Mouse (Mus musculus) limb, embryonic 12.5 days (tissue): Measurements from ENCODE around the gene Chat. TPM values are rescaled to one million over a fixed set of nuclear protein-coding genes. Genes with fewer than 3 reads are reported as not detected.
A peak's percentile ranks its signal among the peaks of the same experiment; 100 is the strongest.

Source experiments
- ATAC-seq: fragments of 200-750 bp; cut with Nextera tagmentation; 2 replicates; pipeline ENCODE4 v1.8.0; 2017; ENCODE audit warnings: low read depth, moderate TSS enrichment; ENCODE audit not compliant: insufficient number of reproducible peaks, insufficient read depth, low FRiP score, low TSS enrichment
- H3K27ac ChIP-seq: fragments of 300-500 bp; sonication (generic); 2 replicates; pipeline ENCODE4 v1.5.1; 2016; ENCODE audit warnings: mild to moderate bottlenecking, moderate library complexity
- H3K27me3 ChIP-seq: fragments of 300-500 bp; sonication (generic); 2 replicates; pipeline ENCODE4 v1.6.1; 2016; ENCODE audit warnings: mild to moderate bottlenecking, moderate library complexity
- H3K36me3 ChIP-seq: fragments of 300-500 bp; sonication (generic); 2 replicates; pipeline ENCODE4 v1.6.1; 2016; ENCODE audit warnings: mild to moderate bottlenecking, moderate library complexity
- H3K4me1 ChIP-seq: fragments of 300-500 bp; sonication (generic); replicated peaks from 2 replicates; pipeline ENCODE4 v1.6.1; 2016
- H3K4me2 ChIP-seq: fragments of 300-500 bp; sonication (generic); 2 replicates; pipeline ENCODE4 v1.6.1; 2016; ENCODE audit warnings: mild to moderate bottlenecking, moderate library complexity
- H3K4me3 ChIP-seq: fragments of 300-500 bp; sonication (generic); replicated peaks from 2 replicates; pipeline ENCODE4 v1.5.1; 2016; ENCODE audit warnings: mild to moderate bottlenecking
- H3K9ac ChIP-seq: fragments of 300-500 bp; sonication (generic); replicated peaks from 2 replicates; pipeline ENCODE4 v1.6.1; 2016; ENCODE audit warnings: mild to moderate bottlenecking, moderate library complexity
- H3K9me3 ChIP-seq: fragments of 300-500 bp; sonication (generic); 2 replicates; pipeline ENCODE4 v1.6.1; 2016; ENCODE audit warnings: mild to moderate bottlenecking, moderate library complexity
- WGBS: fragments of 180-500 bp; shearing (Covaris S2); methylation state at CpG from one replicate; pipeline ENCODE4 v1.1.7; 2016; 5-methylcytosine and 5-hydroxymethylcytosine counted together
- polyA plus RNA-seq: library from polyadenylated mRNA; unstranded; fragments of >200 nt; fragmentation: Nextera tagmentation; extraction: Ambion mirVana; gene quantifications from 2 replicates; pipeline ENCODE4 v1.2.1, GENCODE M21; 2016

Gene Chat
- polyA plus RNA-seq, 1 experiment from 2014 or later, result not detected

- no peaks in the 10 kb centered on the region for H3K27me3 ChIP-seq
- peak within 1 kb of the TSS; percentile 23 for H3K4me2 ChIP-seq
- H3K4me1 ChIP-seq, result peaks cover 5% of the 10 kb centered on the region; the same call in 1 of the 2 replicates
- no peak within 1 kb of the TSS for H3K4me3 ChIP-seq
- H3K9me3 ChIP-seq, result no peaks in the 10 kb centered on the region
- 2% methylated on average over 13 of the region's 13 CpGs for WGBS
- H3K36me3 ChIP-seq, result no peaks in the 10 kb centered on the region
- no peak within 1 kb of the TSS for H3K9ac ChIP-seq
- ATAC-seq, result peak; percentile 85
- H3K27ac ChIP-seq, result no peak within 1 kb of the TSS
Observed at GRCm38 (mm10) chr14:32388196-32388595, 77.6 kb downstream of the Chat start, which contains the start of gene 1700024G13Rik. 1700024G13Rik (minus strand) TSS chr14:32388391.

- 34% methylated on average over 15 of the region's 15 CpGs for WGBS
- Histone ChIP-seq H3K4me2 (no peak overlapping the region; the same call in 1 of the 2 replicates), H3K27me3 (peaks cover 33% of the 10 kb centered on the region), H3K4me3 (no peak overlapping the region), H3K9me3 (no peaks in the 10 kb centered on the region), H3K36me3 (no peaks in the 10 kb centered on the region), H3K27ac (no peak overlapping the region), H3K4me1 (peaks cover 20% of the 10 kb centered on the region), H3K9ac (no peak overlapping the region)
- no peak for ATAC-seq
Observed at GRCm38 (mm10) chr14:32381619-32382018, 84.2 kb downstream of the Chat start.

- Histone ChIP-seq H3K36me3 (no peaks in the 10 kb centered on the region), H3K9me3 (no peaks in the 10 kb centered on the region)
- WGBS, result 6% methylated on average over 7 of the region's 7 CpGs
Observed at GRCm38 (mm10) chr14:32381066-32381465, 84.7 kb downstream of the Chat start.

GRCm38 (mm10) chr14:32380099-32380480 is 85.7 kb downstream of the Chat start:
- no peak for ATAC-seq
- Histone ChIP-seq H3K27ac (no peak overlapping the region), H3K4me1 (peaks cover 23% of the 10 kb centered on the region), H3K36me3 (no peaks in the 10 kb centered on the region), H3K4me2 (no peak overlapping the region), H3K4me3 (no peak overlapping the region), H3K27me3 (peaks cover 33% of the 10 kb centered on the region), H3K9me3 (no peaks in the 10 kb centered on the region), H3K9ac (no peak overlapping the region)
- 36% methylated on average over 3 of the region's 3 CpGs for WGBS

More at GRCm38 (mm10) chr14:32381066-32381465, 84.7 kb downstream of the Chat start:
- H3K27ac ChIP-seq, result no peak overlapping the region
- no peak overlapping the region for H3K4me2 ChIP-seq
- H3K4me3 ChIP-seq, result no peak overlapping the region
- peaks cover 22% of the 10 kb centered on the region for H3K4me1 ChIP-seq
- ATAC-seq, result no peak
- H3K9ac ChIP-seq, result no peak overlapping the region
- peaks cover 33% of the 10 kb centered on the region for H3K27me3 ChIP-seq

- no peak overlapping the region for H3K27ac ChIP-seq
- no peaks in the 10 kb centered on the region for H3K36me3 ChIP-seq
- no peak overlapping the region for H3K9ac ChIP-seq
- no peak for ATAC-seq
- peak overlapping the region; percentile 16; the same call in 1 of the 2 replicates for H3K4me3 ChIP-seq
- H3K9me3 ChIP-seq, result no peaks in the 10 kb centered on the region
- WGBS, result 8% methylated on average over 22 of the region's 22 CpGs
- peaks cover 23% of the 10 kb centered on the region for H3K4me1 ChIP-seq
- peak overlapping the region; percentile 45 for H3K4me2 ChIP-seq
- H3K27me3 ChIP-seq, result peaks cover 33% of the 10 kb centered on the region
Observed at GRCm38 (mm10) chr14:32379395-32380098, 86.2 kb downstream of the Chat start.

- ATAC-seq, result no peak
- H3K4me2 ChIP-seq, result no peak overlapping the region
- H3K36me3 ChIP-seq, result no peaks in the 10 kb centered on the region
- 92% methylated on average over 2 of the region's 2 CpGs for WGBS
- no peak overlapping the region for H3K4me3 ChIP-seq
- no peak overlapping the region for H3K27ac ChIP-seq
- H3K9me3 ChIP-seq, result no peaks in the 10 kb centered on the region
- H3K9ac ChIP-seq, result no peak overlapping the region
- 0 out of 2 replicates have a peak, but pooled peaks cover 3% of the 10 kb centered on the region for H3K27me3 ChIP-seq
- H3K4me1 ChIP-seq, result 0 out of 2 replicates have a peak, but pooled peaks cover 3% of the 10 kb centered on the region
Observed at GRCm38 (mm10) chr14:32372510-32372909, 93.3 kb downstream of the Chat start.

- Histone ChIP-seq H3K4me2 (no peak overlapping the region), H3K36me3 (no peaks in the 10 kb centered on the region), H3K9me3 (no peaks in the 10 kb centered on the region), H3K4me3 (no peak overlapping the region), H3K9ac (no peak overlapping the region), H3K4me1 (no peaks in the 10 kb centered on the region), H3K27ac (no peak overlapping the region), H3K27me3 (0 out of 2 replicates have a peak, but pooled peaks cover 3% of the 10 kb centered on the region)
- no peak for ATAC-seq
- WGBS, result 77% methylated on average over 7 of the region's 7 CpGs
Observed at GRCm38 (mm10) chr14:32369756-32370155, 96.0 kb downstream of the Chat start.

- Histone ChIP-seq H3K9me3 (0 out of 2 replicates have a peak, but pooled peaks cover 5% of the 10 kb centered on the region), H3K36me3 (no peaks in the 10 kb centered on the region), H3K27ac (no peak overlapping the region), H3K9ac (no peak overlapping the region), H3K4me1 (no peaks in the 10 kb centered on the region), H3K4me3 (no peak overlapping the region), H3K27me3 (no peaks in the 10 kb centered on the region), H3K4me2 (no peak overlapping the region)
- ATAC-seq, result no peak
- WGBS, result 46% methylated on average over 7 of the region's 7 CpGs
Observed at GRCm38 (mm10) chr14:32364359-32364758, 101.4 kb downstream of the Chat start.

Other genes with a start within 250 kb of the Chat start
- 17.2 and 19.1 TPM in 2 replicates for gene Ogdhl, start 144.0 kb downstream of the Chat start, polyA plus RNA-seq
- gene 1700024G13Rik, start 77.6 kb downstream of the Chat start, polyA plus RNA-seq, result not detected in 2 replicates
- gene Slc18a3, start 1.1 kb downstream of the Chat start, polyA plus RNA-seq, result not detected in 2 replicates
- 27.6 and 28.5 TPM in 2 replicates for gene Ercc6, start 47.5 kb upstream of the Chat start, polyA plus RNA-seq
- gene Prrxl1, start 133.4 kb upstream of the Chat start, polyA plus RNA-seq, result 0.59 TPM in 1 of 2 replicates, not detected in the other
- gene 3425401B19Rik, start 219.3 kb upstream of the Chat start, polyA plus RNA-seq, result 0.56 and 1.4 TPM in 2 replicates